Mouse (Mus musculus) kidney, postnatal 36 days (tissue): Measurements from ENCODE around the gene Fxyd4.
A peak's percentile ranks its signal among the peaks of the same experiment; 100 is the strongest.

Source experiments
- DNase-seq, 2 experiments: peaks; one replicate each; pipeline ENCODE4 v3.0.0; 2021 to 2022; ENCODE audit warnings: mixed read lengths in 2 of 2

The Fxyd4 gene

GRCm38 (mm10) chr6:117917576-117917975 is 19.9 kb downstream of the Fxyd4 start:
- peak; percentile 80 to 81 for DNase-seq

- peak; percentile 91 to 94 for DNase-seq
Measured at GRCm38 (mm10) chr6:117916737-117917426, 20.6 kb downstream of the Fxyd4 start.

- DNase-seq, result no peak
Measured at GRCm38 (mm10) chr6:117916205-117916736, 21.2 kb downstream of the Fxyd4 start.

- no peak for DNase-seq
Measured at GRCm38 (mm10) chr6:117914541-117914940, 23.0 kb downstream of the Fxyd4 start.

- DNase-seq, result no peak
Measured at GRCm38 (mm10) chr6:117910120-117910661, 27.3 kb downstream of the Fxyd4 start.

DNA sequence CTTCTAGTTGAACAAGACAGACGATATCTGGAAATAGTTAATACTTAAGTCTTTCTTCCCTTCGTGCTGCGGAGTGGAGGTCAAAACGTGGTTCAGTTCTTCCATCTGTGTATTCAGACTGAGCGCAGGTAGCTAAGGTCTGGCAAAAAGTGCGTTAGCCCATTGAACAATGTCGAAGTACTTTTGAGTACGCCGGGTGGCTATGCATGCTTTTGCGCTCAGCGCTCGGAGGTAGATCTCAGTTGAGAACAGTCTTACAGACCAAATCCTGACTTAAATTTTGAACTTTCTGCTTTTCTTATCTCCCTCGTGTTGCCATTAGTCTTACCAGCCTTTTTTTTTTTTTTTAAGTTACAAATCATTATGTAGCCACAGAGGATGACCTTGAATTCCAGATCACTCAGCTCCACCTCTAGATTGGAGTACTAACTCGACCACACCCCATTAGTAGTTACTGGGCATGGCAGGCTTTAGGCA is 29.0 kb downstream of the Fxyd4 start:
- DNase-seq, result peak; percentile 20 to 27

DNA sequence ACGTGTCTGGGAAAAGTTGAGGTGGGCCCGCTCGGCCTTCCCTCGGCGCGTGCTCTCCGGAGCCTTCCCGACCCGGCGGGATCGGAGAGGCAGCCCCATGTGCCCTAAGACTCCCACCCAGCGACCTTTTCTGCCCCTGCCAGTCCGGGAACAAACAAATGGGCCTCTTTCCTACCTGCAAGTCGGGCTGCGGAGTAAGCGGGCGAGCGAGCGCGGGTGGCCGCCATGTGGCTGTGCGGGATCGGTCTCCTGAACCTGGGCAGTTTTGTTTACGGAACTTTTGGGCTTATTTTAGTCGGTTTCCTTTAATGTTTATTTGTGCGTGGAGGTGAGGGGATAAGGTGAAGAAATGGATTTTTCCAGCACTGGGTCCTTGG is 29.5 kb downstream of the Fxyd4 start:
- DNase-seq, result no peak

- DNase-seq, result peak; percentile 91 to 95
Measured at GRCm38 (mm10) chr6:117907301-117907978, 30.1 kb downstream of the Fxyd4 start.

- DNase-seq, result peak; percentile 98 to 99
Measured at GRCm38 (mm10) chr6:117906590-117907271, 30.8 kb downstream of the Fxyd4 start.

- peak in 1 of 2 experiments; percentile 55 for DNase-seq
Measured at GRCm38 (mm10) chr6:117906015-117906531, 31.4 kb downstream of the Fxyd4 start.

- peak; percentile 31 to 35 for DNase-seq
Measured at GRCm38 (mm10) chr6:117905260-117905930, 32.1 kb downstream of the Fxyd4 start.

GRCm38 (mm10) chr6:117903836-117904235 is 33.7 kb downstream of the Fxyd4 start:
- DNase-seq, result no peak

GRCm38 (mm10) chr6:117902556-117902955 is 34.9 kb downstream of the Fxyd4 start:
- DNase-seq, result no peak

DNA sequence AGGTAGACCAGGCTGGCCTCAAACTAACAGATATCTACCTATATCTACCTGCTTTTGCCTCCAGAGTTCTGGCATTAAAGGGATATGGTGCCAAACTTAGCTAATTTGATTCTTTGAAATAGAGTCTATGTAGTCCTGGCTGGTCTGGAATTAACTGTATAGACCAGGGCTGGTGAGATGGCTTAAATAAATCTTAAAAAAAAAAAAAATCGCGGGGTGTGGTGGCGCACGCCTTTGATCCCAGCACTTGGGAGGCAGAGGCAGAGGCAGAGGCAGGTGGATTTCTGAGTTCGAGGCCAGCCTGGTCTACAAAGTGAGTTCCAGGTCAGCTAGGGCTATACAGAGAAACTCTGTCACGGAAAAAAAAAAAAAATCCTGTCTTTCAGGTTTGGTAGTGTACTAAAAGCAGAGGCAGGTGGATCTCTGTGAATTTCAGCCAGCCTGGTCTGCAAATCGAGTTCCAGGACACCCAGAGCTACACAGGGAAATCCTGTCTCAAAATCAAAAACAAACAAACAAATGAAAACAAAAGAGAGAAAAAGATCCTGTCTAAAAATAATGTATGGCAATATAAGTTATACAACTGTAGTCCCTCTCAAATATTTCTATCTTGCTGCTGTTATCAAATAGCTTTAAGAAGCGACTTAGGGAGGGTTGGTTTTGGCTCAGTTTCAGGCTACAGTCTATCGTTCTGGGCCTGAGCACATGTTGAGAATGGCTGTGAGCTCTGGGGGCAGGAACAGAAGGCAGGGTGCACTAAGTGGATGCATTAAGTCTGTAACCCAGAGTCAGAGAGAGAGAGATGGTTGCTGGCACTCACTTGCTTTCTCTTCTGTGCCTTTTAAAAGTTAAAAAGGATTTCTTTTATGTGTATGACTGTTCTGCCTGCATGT is 35.7 kb downstream of the Fxyd4 start:
- no peak for DNase-seq

GRCm38 (mm10) chr6:117900126-117901080 is 37.1 kb downstream of the Fxyd4 start, which contains the start of gene Hnrnpf:
TSS of gene Hnrnpf (plus strand) at chr6:117900324.
- DNase-seq, result no peak

GRCm38 (mm10) chr6:117897800-117898199 is 39.7 kb downstream of the Fxyd4 start:
- peak in 1 of 2 experiments; percentile 65 for DNase-seq

- no peak for DNase-seq
Measured at GRCm38 (mm10) chr6:117893435-117893834, 44.1 kb downstream of the Fxyd4 start.

GRCm38 (mm10) chr6:117892386-117892785 is 45.1 kb downstream of the Fxyd4 start:
- DNase-seq, result no peak

- DNase-seq, result no peak
Measured at GRCm38 (mm10) chr6:117891369-117892160, 45.9 kb downstream of the Fxyd4 start.
